Mouse (Mus musculus) ES-E14 (cell line): ENCODE data around the gene Cacybp.

Experiments
- CHD2 ChIP-seq: IDR thresholded peaks from 2 replicates; pipeline ENCODE4 v1.6.1; 2014; ENCODE audit warnings: mild to moderate bottlenecking, low read depth, low read length, inconsistent platforms
- HCFC1 ChIP-seq: IDR thresholded peaks from 2 replicates; pipeline ENCODE4 v1.6.1; 2012; ENCODE audit warnings: low read length, inconsistent platforms, borderline replicate concordance; ENCODE audit not compliant: insufficient read depth
- MAFK ChIP-seq: IDR thresholded peaks from 2 replicates; pipeline ENCODE4 v1.6.1; 2014; ENCODE audit warnings: mild to moderate bottlenecking, low read depth, low read length, inconsistent platforms; ENCODE audit not compliant: insufficient read depth
- ZC3H11A ChIP-seq: IDR thresholded peaks from 2 replicates; pipeline ENCODE4 v1.6.1; 2012; ENCODE audit warnings: low read depth, mild to moderate bottlenecking, inconsistent platforms, low read length, borderline replicate concordance
- ZNF384 ChIP-seq: IDR thresholded peaks from 2 replicates; pipeline ENCODE4 v1.6.1; 2012; ENCODE audit warnings: low read depth, low read length, inconsistent platforms

DNA sequence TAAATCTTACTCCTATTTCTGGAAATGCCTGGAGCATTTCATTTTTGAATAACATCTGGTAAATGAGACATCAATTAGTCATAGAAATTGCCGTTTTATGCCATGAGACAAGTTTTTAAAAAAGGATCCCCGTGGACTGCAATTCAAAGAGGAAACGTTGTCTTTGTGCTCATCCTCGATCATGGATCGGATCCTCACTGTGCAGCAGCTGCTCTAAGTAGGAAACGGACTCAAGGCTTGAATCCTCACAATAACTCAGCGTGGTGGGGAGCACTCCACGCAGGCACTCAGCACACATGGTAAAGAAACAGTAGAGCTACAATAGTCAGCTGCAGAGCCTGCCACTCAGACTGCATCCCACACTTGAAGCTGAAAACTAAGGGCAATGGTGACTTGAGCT lies 35.8 kb downstream of the Cacybp start:
- TF ChIP-seq CHD2 (no peak), ZC3H11A (no peak), MAFK (no peak), HCFC1 (no peak), ZNF384 (no peak)
